Mouse (Mus musculus) limb, embryonic 10.5 days (tissue): ENCODE data around the gene Zfp85. TPM values are rescaled to one million over a fixed set of nuclear protein-coding genes. Genes with fewer than 3 reads are reported as not detected.
A peak's percentile ranks its signal among the peaks of the same experiment; 100 is the strongest.
"Not testable (repeated sequence)": the region's sequence is repeated elsewhere in the genome, so short reads cannot be mapped to it uniquely, and the experiment has no call there.

Experiments
- DNase-seq: peaks from one replicate; pipeline ENCODE4 v3.0.0-alpha.2; 2017; ENCODE audit warnings: low spot score
- H3K27ac ChIP-seq: fragments of 300-500 bp; sonication (generic); 2 replicates; pipeline ENCODE4 v1.5.1; 2016; ENCODE audit warnings: mild to moderate bottlenecking
- H3K27me3 ChIP-seq: fragments of 300-500 bp; sonication (generic); 2 replicates; pipeline ENCODE4 v1.6.1; 2016; ENCODE audit warnings: low read depth, mild to moderate bottlenecking; ENCODE audit not compliant: poor library complexity, severe bottlenecking
- H3K36me3 ChIP-seq: fragments of 300-500 bp; sonication (generic); 2 replicates; pipeline ENCODE4 v1.6.1; 2016; ENCODE audit warnings: mild to moderate bottlenecking, moderate library complexity
- H3K4me1 ChIP-seq: fragments of 300-500 bp; sonication (generic); 2 replicates; pipeline ENCODE4 v1.6.1; 2016
- H3K4me3 ChIP-seq: fragments of 300-500 bp; sonication (generic); 2 replicates; pipeline ENCODE4 v1.5.1; 2016; ENCODE audit warnings: mild to moderate bottlenecking, moderate library complexity
- H3K9me3 ChIP-seq: fragments of 300-500 bp; sonication (generic); replicated peaks from 2 replicates; pipeline ENCODE4 v1.6.1; 2016; ENCODE audit warnings: mild to moderate bottlenecking
- WGBS: fragments of 180-500 bp; shearing (Covaris S2); methylation state at CpG from one replicate; pipeline ENCODE4 v1.1.7; 2016; 5-methylcytosine and 5-hydroxymethylcytosine counted together
- polyA plus RNA-seq: library from polyadenylated mRNA; unstranded; fragments of >200 nt; fragmentation: Nextera tagmentation; extraction: Ambion mirVana; gene quantifications from 2 replicates; pipeline ENCODE4 v1.2.1, GENCODE M21; 2016

The Zfp85 gene
- polyA plus RNA-seq, 1 experiment from 2014 or later, result 4.7 TPM

DNA sequence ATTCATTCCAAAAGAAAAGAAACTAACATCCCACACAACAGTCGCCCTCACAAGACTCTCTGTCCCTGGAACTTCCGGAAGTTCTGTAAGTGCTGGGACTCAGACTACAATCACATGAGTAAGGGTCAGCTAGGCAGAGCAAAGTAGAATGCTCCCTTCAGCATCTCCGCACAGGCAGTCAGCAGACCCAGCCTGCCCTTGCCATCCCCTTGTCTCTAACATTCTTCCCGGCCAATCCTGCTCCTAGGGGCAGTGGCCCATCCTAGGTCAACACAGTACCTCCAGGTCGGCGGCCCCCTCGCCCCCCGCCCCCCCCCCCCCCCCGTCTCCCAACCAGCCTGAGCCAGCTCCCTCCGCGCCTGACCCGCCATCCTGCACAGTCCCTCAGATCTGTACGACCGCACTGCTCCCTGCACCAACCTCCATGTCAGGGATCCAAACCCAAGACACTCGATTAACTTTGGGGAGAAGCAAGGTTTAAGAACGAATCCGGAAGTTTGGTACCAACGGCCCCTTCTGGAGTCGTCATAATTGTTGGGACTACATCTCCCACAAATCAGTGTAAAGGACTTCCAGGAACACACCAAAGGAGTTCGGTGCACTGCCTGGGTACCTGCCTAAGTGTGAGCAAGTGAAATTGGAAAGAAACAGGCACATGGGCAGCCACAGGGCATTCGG lies 26.2 kb downstream of the Zfp85 start, which contains the start of gene Zfp65:
Gene Zfp65, minus strand, starts transcription at position 533 of the 678 bp plus-strand sequence.
- DNase-seq, result peak; percentile 60
- Histone ChIP-seq H3K9me3 (0 out of 2 replicates have a peak, but pooled peaks cover 2% of the 10 kb centered on the region), H3K27ac (peak within 1 kb of the TSS; percentile 89), H3K27me3 (no peaks in the 10 kb centered on the region), H3K36me3 (no peaks in the 10 kb centered on the region), H3K4me1 (peaks cover 5% of the 10 kb centered on the region; the same call in 1 of the 2 replicates), H3K4me3 (peak within 1 kb of the TSS; percentile 70)
- 4% methylated on average over 16 of the region's 21 CpGs for WGBS

DNA sequence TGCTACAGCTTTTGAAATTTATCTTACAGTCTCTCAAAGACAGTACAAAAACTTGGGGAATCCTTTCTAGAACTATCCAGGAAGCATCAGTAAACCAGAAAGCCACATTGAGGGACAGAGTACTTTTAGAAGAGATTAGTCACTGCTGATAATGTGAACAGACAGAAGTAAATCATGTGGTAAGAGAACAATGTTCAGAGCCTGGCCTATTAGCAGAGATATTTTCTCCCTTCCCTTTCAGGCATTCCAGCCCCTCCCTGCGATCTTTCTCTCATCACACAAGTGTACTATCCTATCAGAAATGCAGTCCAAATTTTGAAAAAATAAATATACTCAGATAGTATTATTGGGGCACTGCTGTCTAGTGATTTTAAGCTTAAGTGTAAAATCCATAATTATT lies 26.9 kb downstream of the Zfp85 start:
- Histone ChIP-seq H3K4me1 (peaks cover 8% of the 10 kb centered on the region; the same call in 1 of the 2 replicates), H3K36me3 (no peaks in the 10 kb centered on the region), H3K4me3 (peak overlapping the region; percentile 70; the same call in 1 of the 2 replicates), H3K27ac (peak overlapping the region; percentile 89; the same call in 1 of the 2 replicates), H3K9me3 (0 out of 2 replicates have a peak, but pooled peaks cover under 1% of the 10 kb centered on the region), H3K27me3 (no peaks in the 10 kb centered on the region)
- 83% methylated on average over 1 of the region's 1 CpGs for WGBS
- no peak for DNase-seq

DNA sequence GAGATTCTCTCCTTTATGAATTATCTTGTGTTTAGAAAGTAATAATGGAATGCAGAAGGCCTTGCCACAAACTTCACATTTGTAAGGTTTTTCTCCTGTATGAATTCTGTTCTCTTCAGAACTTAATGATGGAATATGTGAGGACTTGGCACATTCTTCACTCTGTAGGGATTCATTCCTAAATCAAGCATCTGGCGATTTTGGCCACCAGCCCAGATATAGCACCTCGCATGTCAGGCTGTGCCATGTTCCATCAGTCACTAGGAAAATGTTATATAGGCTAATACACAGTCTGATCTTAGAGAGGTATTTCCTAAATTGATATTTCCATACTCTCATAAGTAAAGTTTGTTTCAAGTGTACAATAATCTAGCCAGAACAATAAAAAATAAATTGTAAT lies 29.7 kb downstream of the Zfp85 start:
- H3K4me1 ChIP-seq, result peaks cover 10% of the 10 kb centered on the region; the same call in 1 of the 2 replicates
- DNase-seq, H3K4me3 ChIP-seq, H3K36me3 ChIP-seq, H3K27ac ChIP-seq, H3K9me3 ChIP-seq, H3K27me3 ChIP-seq: not testable (repeated sequence)
- WGBS, result 96% methylated on average over 2 of the region's 2 CpGs

DNA sequence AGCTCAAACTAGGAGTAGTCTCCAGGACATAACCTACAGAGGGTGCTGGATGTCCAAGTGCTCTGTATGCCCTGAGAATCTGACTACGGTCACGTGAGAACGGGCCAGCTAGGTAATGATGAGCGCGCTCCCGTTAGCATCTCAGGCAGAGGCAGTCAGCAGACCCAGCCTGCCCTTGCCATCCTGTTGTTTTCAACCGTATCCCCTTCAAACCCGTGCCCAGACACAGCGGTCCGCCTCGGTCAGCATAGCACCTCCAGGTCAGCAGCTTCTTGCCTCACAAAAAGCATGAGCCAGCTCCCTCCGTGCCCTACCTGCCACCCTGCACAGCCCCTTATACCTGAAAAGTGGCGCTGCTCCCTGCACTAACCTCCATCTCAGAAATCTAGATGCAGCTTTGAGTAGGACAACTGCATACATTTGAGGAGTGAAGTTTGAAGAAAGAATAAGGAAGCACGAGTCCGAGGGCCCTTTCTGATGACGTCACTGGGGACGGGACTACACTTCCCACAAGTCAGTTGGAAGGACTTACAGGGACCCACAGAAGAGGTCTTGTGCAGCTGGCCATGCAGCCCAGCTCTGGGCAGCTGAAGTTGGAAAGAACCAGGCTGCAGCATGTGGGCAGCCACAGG lies 31.1 kb downstream of the Zfp85 start:
- Histone ChIP-seq H3K4me3 (peak overlapping the region; percentile 76), H3K9me3 (no peaks in the 10 kb centered on the region), H3K36me3 (no peaks in the 10 kb centered on the region), H3K4me1 (peaks cover 10% of the 10 kb centered on the region; the same call in 1 of the 2 replicates), H3K27me3 (no peaks in the 10 kb centered on the region), H3K27ac (peak overlapping the region; percentile 85)
- DNase-seq, result peak; percentile 82
- WGBS, result under 1% methylated on average over 17 of the region's 17 CpGs

Other genes starting within 250 kb of the Zfp85 start
- gene Gm26965, start 229.1 kb downstream of the Zfp85 start, polyA plus RNA-seq, result not detected in 2 replicates
- gene Zfp87, start 229.1 kb downstream of the Zfp85 start, polyA plus RNA-seq, result 18.0 and 22.3 TPM in 2 replicates
- 16.4 and 18.5 TPM in 2 replicates for gene Zfp748, start 201.4 kb downstream of the Zfp85 start, polyA plus RNA-seq
- gene Zfp729b, start 145.5 kb downstream of the Zfp85 start, polyA plus RNA-seq, result 2.6 and 3.6 TPM in 2 replicates
- 0.18 TPM in 1 of 2 replicates, not detected in the other for gene Gm49345, start 117.5 kb downstream of the Zfp85 start, polyA plus RNA-seq
- 2.0 and 2.5 TPM in 2 replicates for gene Zfp729a, start 117.4 kb downstream of the Zfp85 start, polyA plus RNA-seq
- 9.9 and 12.1 TPM in 2 replicates for gene Zfp738, start 68.2 kb downstream of the Zfp85 start, polyA plus RNA-seq
- 6.2 and 8.9 TPM in 2 replicates for gene Zfp65, start 26.1 kb downstream of the Zfp85 start, polyA plus RNA-seq
- 2.9 and 3.6 TPM in 2 replicates for gene Zfp493, start 24.5 kb upstream of the Zfp85 start, polyA plus RNA-seq
- 5.3 and 7.1 TPM in 2 replicates for gene Zfp273, start 58.5 kb upstream of the Zfp85 start, polyA plus RNA-seq
- 2.0 and 3.7 TPM in 2 replicates for gene Gm10037, start 75.9 kb upstream of the Zfp85 start, polyA plus RNA-seq
- gene BC048507, start 108.1 kb upstream of the Zfp85 start, polyA plus RNA-seq, result not detected in 2 replicates